Mouse (Mus musculus): ENCODE data around the gene Dlg2.

- no peak for TF ChIP-seq CTCF (conservative IDR thresholded peaks at IDR 0.05; ENCODE audit: low read length)
- TF ChIP-seq NANOG (IDR thresholded peaks at IDR 0.05; ENCODE audit: borderline replicate concordance, low read length), result no peak
Observed at GRCm38 (mm10) chr7:91199372-91199771, 722.9 kb downstream of the Dlg2 start.
